Mouse (Mus musculus) CD4-positive helper T cell, adult 2 months (primary cell): ENCODE results near the gene Duox2.

Experiments
- DNase-seq: peaks from one replicate; pipeline ENCODE4 v3.0.0-alpha.2; 2012; ENCODE audit warnings: low read depth, missing footprints, low spot score

Gene Duox2

GRCm38 (mm10) chr2:122237891-122238470 is 60.3 kb downstream of the Duox2 start:
- no peak for DNase-seq

GRCm38 (mm10) chr2:122236321-122236720 is 61.9 kb downstream of the Duox2 start:
- no peak for DNase-seq

GRCm38 (mm10) chr2:122235425-122235824 is 62.8 kb downstream of the Duox2 start:
- DNase-seq: no peak

- peak; percentile 85 for DNase-seq
Measured at GRCm38 (mm10) chr2:122234611-122235288, 63.5 kb downstream of the Duox2 start, which contains the start of gene Sord. Gene Sord (plus strand): TSS chr2:122234749.

GRCm38 (mm10) chr2:122233759-122234557 is 64.3 kb downstream of the Duox2 start:
- DNase-seq: peak; percentile 6

- no peak for DNase-seq
Measured at GRCm38 (mm10) chr2:122233341-122233740, 64.9 kb downstream of the Duox2 start.

GRCm38 (mm10) chr2:122231616-122232015 is 66.6 kb downstream of the Duox2 start:
- DNase-seq: no peak

GRCm38 (mm10) chr2:122230395-122230794 is 67.9 kb downstream of the Duox2 start:
- no peak for DNase-seq
